Mouse (Mus musculus) adrenal gland, adult (tissue): ENCODE results near the gene Gart.

Experiments
- DNase-seq, 2 experiments: peaks; one replicate each; pipeline ENCODE4 v3.0.0; 2022 to 2023; ENCODE audit warnings: low spot score in 1 of 2; ENCODE audit not compliant: inconsistent age in 2 of 2

Gart gene

DNA sequence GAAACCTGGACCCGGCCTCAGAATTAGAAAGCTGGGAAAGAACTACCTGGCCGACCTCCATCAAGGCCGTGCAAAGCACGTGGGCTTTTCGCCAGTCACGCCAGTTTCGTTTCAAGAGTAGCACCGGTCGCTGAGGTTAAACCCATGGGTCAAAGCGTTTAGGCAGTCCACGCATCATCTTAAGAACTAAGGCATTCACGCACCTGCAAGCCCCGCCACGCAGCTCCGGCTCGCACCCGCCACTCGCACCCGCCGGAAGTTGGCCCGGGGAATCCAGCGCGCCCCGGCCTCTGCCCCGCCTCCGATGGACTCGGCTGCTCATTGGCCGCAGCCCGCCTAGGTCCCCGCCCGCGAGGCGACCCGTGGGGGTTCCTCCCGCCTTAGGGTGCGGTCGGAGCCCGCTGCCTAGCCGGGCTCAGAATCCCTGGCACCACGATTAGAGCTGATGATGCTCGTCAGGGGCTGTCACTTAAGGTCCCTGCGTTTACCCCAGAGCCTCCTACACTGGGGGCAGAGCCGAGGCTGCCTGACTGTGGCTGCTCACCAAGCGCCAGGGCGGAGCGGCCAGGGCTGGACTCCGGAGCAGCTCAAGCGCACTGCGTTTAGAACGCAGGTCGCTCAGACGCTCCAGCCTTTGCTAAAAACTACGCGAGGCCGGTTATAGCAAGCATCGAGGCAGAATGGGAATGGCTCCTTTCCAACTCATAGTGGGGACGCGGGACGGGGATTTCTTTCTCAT lies at the start of gene Gart:
Gart (minus strand) TSS at position 272 of the 739 bp plus-strand sequence.
- DNase-seq: peak; percentile 96 to 98

DNA sequence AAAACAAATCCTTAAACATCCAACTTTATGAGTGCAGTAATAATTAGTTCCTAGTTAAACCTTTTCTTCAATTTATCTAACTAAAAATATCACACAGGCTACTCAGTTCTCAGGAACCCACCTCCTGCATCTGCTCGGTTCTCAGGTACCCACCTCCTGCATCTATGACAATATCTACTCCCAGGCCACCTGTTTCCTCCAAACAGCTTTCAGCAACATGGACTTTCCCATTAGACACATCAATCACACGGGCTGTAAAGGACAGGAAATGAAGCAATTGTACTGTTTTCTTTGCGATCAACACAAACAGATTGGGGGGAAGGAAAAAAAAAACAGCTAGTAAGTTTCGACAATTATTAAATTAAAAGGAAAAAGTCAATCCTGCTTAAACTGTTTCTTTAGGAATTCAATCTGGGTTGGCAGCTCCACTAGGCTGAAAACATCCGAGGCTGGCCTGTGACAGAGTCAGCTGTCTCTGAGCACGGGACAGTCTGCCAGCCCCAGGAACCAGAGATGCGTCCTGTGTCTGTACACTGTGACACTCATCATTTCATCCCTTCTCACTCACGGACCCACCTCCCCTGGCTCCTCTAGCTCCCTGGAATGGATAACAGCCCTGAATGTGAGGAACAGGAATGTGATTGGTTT lies 48.5 kb upstream of the Gart start:
- DNase-seq: peak in 1 of 2 experiments; percentile 42

DNA sequence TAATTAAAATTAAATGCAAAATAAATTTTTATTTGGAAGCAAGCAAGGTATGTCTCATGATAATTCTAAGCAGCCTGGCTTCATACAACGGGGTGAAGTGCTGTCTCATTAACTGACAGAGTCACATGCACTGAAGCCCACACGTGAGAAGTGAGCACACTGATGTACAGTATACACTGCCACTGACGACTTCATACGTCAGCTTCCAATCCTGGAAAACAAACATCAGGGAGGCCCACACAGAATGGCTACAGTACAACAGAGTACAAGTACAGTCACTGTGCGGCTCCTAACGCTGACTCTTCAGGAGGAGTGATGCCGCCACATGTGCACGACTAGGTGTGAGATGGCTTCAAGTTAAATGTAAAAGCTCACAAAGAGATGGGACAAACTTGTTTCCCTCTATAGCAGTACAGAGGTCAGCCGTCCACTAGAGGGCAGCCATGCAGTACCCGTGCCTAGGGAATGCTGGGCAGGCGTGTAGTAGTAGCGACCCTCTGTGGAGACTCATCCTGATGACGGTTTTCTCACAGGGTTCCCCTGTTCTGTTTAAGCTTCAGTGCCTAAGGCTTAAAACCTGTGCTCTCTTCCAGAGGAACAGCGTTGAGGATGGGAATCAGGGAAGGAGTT lies 47.8 kb upstream of the Gart start:
- DNase-seq: peak; percentile 65 to 86

DNA sequence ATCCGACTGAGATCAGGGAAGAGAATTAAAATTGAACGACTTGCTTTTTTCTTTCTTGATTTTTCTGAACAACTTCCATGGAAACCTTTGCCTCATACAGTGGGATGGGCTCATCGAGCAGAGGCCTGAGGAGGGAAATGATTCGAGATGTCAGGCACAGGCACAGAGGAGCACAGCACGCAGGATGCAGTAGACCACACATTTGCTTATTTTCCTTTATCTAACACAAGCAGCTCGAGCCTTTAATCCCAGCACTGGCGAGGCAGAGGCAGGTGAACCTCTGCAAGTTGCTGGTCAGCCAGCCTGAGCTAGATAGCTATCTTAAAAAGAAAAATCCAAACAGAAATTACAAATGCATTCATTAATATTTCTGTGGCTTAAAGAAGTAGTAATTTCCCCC lies 43.0 kb upstream of the Gart start:
- no peak for DNase-seq

DNA sequence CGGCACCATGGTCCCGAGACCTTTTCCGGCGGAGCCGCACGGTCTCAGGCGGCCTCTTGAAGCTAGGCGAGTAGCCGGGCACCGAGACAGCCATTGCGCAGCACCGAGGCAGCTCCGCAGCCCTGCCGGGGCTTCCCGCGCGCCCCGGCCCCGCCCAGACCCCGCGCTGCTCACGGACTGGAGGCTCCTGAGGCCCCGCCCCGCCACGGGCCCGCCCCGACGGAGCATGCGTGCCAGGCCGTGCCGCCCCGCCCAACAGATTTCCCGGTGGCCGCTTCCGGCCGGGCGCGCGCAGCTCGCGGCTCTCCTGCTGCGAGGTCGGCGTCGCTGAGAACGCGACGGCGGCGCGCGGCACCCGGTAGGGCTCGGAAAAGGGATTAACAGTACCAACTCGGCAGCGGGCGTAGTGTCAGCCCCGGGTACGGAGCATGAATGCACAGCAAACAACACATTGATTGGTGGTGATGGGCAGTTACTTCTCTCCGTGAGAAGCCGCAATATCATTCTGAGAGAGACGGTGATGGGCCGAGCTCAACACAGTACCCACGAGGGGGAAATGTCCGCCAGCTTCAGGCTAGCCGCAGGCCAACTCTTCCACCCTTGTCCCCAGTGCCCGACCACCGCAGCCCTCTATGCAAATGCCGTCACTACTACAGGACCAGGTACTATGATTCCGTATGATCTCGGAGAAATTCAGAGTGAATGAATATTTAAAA lies 42.0 kb upstream of the Gart start, which contains the start of gene Donson:
Donson (minus strand) TSS at position 152 of the 716 bp plus-strand sequence.
- peak; percentile 94 to 98 for DNase-seq

DNA sequence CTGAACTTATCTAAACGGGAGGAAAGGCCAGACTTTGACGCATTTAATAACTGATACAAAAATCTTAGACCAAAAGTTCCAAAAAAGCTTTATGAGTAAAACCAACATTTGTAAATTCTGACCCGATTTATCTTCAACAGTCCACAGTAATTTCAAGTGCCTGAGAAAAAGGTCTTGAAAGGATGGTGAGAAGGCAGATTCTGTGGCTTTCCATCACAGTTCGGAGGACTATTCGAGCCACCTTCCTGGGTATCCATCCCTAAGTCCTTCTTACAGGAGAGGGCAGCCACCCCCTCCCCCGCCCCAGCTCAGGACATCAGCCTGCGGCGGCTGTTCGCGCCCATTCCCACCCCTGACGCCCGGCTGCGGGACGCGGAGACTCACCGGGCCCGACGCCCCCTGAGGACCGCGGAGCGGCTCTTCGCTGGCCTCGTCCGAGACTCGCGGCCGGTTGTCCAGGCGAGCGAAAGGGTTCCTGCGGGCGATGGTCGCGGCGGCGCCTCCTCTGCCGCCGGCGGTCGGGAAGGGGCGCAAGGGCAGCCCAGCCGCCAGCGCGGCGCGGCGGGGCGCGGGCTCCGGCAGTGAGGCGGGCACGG lies 41.4 kb upstream of the Gart start:
- no peak for DNase-seq

DNA sequence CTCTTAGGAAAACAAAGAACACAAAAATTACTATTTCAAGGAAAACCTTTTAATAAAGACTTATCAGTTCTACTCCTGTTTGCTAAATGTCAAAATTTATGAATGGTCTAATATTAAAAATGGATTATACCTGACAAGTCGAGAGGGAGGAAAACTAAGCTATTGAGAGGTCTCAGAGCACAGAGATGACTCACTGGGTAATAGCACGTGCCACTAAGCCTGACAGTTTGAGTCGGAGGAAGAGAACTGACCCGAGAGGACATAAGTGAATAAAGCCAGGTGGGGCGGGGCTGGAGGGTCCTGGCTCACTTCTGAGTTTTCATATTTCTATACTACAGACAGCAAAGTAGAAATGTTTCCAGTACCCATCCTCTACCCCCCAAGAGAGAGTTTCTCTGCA lies 39.6 kb upstream of the Gart start:
- DNase-seq: no peak

DNA sequence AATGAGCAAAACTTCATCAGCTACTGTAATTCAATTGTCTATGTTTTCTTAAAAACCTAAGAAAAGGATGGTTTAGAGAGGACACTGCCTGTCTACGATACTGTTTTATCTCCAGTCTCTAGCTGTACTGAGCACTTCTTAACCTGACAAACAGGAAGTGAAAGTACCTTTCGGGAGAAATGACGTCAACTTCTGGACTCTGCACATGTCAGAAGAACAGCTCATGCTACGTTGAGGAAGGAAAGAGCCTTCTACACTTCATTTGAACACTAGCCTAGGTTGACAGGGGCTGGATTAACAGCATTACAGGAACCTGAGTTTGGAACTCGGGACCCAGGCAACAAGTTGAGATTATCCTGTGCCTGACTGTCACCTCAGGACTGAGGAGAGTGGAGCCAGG lies 38.8 kb upstream of the Gart start:
- no peak for DNase-seq

DNA sequence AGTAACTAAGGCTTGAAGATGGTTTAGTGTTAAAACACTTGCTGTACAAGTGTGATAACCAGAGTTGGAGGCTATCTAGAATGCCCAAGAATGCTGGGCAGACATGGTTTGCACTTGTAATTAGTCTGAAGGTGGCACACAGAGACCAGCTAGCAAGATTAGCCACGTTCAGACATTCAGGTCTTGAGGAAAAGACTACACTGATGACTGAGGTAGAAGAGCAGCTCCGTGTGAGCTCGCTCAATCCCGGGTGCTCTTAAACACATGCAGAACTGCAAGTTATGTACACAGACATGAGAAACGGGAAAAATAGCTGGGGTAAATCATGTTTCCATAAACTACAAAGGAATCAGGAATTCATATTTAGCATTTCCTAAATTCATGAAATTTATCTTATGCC lies 33.9 kb upstream of the Gart start:
- no peak for DNase-seq

DNA sequence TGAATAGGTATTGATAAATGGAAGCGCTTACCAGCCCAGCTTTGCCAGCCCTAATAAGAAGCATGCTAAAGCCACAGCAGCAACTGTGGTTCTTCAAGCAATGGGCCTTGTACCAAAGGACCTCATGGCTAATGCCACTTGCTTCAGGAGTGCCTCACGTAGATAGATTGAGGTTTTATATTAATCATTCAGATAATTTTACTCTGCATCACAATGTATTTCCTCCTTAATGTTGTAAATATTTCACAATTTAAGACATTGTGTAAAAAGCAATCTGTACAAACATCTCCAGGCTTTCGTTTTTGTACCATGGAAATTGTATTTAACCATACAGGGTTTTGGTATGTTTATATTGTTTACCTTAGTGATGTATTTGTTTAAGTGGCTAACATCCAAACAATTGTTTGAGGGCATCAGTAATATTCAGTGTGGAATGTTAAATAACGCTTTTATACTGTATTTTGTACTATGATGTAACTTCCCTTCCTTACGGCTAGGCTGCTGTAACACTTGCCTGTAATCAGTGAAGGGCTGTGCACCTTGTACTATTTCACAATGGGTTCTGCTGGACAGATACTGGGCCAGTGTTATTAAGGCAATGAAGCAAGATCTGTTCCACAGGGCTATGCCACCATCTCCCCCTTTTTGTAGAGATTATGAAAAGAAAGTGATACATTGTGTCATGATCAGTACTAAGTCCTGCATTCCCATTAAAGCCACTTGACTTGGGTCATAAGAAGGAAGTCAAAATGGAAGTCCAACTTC lies 31.6 kb upstream of the Gart start:
- no peak for DNase-seq

DNA sequence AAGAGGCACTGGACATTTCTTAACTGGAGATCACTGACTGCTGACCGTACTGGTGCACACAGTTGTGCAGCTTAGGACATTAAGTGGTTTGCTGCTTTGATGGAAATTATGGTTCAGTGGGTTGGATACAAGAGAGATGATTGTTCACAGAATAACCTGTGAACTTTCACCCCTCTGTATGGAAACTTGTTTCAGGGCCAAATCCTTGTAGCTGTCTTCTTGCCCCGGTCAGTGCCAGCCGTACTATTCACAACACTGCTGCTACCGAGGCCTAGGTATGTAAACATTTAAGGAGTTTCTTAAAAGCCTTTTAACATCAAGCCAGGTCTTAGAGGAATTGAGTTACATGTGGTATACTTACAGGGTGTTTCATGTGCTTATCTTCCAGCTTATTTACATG lies 27.7 kb upstream of the Gart start:
- no peak for DNase-seq

DNA sequence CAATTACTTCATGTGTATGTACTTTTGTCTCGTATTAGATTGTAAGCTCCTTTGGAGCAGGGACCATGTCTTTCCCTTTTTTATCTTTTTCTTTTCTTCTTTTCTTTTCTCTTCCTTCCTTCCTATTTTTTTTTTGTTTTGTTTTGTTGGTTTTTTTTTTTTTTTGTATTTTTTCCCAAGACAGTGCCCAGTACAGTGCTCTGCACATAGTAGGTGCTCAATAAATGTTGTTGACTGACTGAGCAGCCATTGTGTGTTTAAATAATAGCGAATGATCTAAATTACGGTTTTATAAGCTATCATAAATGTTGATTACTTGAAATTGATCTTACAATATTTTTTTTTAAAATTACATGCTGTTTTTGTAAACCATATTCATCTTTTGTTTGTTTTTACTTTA lies 17.0 kb upstream of the Gart start:
- no peak for DNase-seq

DNA sequence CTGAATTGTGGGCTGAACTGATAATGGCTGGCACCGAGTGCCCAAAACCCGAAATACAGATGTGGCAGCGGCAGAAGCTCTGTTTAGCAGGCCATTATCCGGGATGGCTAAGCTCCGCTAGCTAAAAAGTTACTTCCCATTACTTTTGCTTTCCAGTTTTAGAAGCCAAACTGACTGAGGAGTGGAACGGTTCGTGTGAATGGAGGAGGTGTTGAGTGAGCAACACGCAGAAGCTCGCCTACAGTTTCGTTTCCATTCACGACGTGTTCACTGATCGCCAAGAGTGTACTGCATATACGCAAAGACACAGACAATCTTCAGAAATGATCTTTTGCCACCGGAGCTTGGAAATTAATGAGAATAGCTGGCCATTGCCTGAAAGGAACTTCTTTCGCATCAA lies 15.6 kb upstream of the Gart start:
- no peak for DNase-seq

DNA sequence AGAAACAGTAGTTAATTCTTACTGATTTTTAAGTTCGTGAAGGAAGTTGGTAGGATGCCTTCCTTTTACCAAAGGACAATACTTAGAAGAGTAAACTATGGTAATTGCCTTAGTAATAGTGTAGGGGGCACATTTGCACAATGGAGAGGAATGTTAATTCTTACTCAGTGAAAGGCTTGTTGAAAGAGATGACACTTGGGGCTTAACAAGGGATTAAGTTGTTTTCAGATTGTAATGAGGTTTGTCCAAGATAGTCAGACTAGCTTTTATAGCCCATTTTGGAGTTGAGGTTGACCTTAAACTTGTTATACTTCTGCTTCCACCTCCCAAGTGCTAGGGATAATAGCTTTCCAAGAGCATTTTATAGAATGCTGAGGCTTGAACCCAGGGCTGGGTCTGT lies 14.6 kb upstream of the Gart start:
- DNase-seq: no peak

DNA sequence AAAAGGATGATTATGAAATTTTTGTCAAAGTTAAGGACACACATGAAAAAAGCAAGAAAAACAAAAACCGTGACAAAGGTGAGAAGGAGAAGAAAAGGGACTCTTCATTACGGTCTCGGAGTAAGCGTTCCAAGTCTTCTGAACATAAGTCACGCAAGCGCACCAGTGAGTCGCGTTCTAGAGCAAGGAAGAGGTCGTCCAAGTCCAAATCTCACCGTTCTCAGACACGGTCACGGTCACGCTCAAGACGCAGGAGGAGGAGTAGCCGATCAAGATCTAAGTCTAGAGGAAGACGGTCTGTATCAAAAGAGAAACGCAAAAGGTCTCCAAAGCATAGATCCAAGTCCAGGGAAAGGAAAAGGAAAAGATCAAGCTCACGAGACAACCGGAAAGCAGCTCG lies 13.0 kb upstream of the Gart start:
- DNase-seq: no peak

DNA sequence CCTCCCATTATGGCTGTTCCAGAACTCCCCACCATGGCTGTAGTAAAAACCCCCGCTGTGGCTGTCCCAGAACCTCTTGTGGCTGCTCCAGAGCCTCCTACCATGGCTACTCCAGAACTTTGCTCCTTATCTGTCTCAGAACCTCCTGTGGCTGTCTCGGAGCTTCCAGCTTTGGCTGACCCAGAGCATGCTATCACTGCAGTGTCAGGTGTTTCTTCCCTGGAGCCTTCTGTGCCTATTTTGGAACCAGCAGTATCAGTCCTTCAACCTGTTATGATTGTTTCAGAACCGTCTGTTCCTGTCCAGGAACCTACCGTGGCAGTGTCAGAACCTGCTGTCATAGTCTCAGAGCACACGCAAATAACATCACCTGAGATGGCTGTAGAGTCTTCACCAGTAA lies 11.7 kb upstream of the Gart start:
- no peak for DNase-seq

DNA sequence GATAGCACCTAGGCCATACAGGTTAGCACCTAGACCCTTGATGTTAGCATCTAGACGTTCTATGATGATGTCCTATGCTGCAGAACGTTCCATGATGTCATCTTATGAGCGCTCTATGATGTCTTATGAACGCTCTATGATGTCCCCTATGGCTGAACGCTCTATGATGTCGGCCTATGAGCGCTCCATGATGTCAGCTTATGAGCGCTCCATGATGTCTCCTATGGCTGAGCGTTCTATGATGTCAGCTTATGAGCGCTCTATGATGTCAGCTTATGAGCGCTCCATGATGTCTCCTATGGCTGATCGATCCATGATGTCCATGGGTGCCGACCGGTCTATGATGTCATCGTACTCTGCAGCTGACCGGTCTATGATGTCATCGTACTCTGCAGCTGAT lies 10.5 kb upstream of the Gart start:
- DNase-seq: no peak

DNA sequence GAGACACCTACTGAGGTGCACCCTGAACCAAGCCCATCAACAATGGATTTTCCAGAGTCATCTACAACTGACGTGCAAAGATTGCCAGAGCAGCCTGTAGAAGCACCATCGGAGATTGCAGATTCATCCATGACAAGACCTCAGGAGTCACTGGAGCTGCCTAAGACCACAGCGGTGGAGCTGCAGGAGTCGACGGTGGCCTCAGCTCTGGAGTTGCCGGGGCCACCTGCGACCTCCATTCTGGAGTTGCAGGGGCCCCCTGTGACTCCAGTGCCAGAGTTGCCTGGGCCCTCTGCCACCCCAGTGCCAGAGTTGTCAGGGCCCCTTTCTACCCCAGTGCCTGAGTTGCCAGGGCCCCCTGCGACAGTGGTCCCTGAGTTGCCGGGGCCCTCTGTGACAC lies 8.5 kb upstream of the Gart start:
- no peak for DNase-seq

DNA sequence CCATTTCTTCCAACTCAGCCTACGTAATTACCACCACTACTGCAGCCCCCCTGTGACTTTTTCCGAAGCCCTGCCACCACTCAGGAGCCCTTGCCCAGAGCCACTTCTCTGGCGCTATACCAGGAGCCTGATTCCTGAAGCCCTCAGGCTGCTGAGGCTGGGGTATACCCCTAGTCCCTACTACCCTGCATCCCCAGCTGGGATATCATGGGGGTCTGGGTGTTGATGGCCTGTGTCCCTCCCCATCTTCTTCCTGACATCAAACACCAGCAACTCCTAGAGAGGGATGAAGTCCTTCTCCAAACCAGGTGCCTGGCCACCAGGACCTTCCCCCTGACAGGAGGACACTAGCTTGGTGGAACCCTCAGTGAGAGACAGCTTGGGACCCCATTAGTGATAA lies 5.4 kb upstream of the Gart start:
- DNase-seq: no peak

DNA sequence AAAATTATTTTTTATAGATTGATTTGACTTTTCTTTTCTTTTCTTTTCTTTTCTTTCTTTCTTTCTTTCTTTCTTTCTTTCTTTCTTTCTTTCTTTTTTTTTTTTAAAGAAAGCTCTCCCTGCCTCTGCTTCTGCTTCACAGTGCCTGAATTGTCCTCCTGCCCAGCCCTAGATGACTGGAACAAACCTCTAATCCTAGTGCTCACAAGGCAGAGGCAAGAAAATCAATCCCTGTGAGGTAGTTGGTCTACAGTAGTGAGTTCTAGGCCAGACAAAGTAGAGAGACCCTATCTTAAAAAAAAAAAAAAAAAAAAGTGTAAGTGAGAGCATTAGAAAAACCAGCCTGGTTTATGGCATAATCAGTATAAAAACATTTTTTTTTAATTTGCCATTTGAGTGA lies 3.0 kb upstream of the Gart start:
- DNase-seq: no peak

DNA sequence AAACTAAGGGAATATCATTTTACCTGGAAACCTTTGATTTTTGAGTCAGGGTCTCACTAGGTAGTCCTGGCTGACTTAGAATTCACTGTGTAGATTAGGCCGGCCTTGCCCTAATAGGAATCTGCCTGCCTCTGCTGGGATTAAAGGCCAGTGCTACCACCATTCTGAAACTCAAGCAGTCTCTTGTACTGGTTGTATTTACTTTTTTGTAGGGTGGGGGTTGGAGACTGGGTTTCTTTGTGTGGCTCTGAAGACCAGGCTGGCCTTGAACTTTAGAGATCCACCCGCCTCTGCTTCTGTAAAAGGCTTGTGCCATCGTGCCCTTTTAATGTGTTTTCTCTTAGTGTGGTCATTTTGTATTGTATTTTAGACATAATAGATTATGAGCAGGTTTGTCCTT lies 2.5 kb upstream of the Gart start:
- DNase-seq: peak; percentile 50 to 80
